Mouse (Mus musculus): ENCODE results near the gene Cd1d1. TPM values are rescaled to one million over a fixed set of nuclear protein-coding genes. Genes with fewer than 3 reads are reported as not detected.
A peak's percentile ranks its signal among the peaks of the same experiment; 100 is the strongest.

Gene Cd1d1
- total and polyA plus RNA-seq, 3 experiments, result 3.0 to 7.1 (median 6.3) TPM

DNA sequence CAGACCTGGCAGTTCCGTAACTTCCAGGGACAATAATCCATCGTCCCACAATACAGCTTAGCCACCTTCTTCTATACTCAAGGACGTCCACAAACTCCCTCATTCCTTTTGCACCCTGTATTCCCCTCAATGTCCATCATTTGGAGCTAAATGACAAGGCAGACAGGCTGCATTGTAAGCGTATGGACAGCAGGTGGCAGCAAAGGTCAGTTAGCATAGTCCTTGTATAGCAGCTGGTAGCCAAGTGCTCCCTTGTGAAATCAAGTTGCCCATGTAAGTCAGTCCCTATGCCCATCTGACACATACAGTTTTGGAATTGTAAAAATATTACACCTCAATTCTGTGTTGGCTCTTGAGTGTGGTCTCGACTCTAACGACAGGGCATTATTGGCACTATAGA, 31.6 kb upstream of the Cd1d1 start:
- no peak overlapping the region for H3K9ac ChIP-seq (ENCODE audit: insufficient read depth, low read depth)
- H3K4me2 ChIP-seq (ENCODE audit: insufficient read depth, low read depth, poor library complexity, severe bottlenecking), result no peak overlapping the region
- H3K27me3 ChIP-seq (replicated peaks), result no peaks in the 10 kb centered on the region
- H3K27ac ChIP-seq (ENCODE audit: insufficient read depth, low read depth), result no peak overlapping the region
- H3K79me2 ChIP-seq (replicated peaks; ENCODE audit: control insufficient read depth, extremely low read depth, insufficient read depth, poor library complexity, severe bottlenecking), result no peaks in the 10 kb centered on the region
- DNase-seq (ENCODE audit: extremely low read depth), result peak; percentile 73
- H3K9me3 ChIP-seq (replicated peaks; ENCODE audit: low read length), result peaks cover 5% of the 10 kb centered on the region
- no peak overlapping the region for H3K4me3 ChIP-seq (replicated peaks in 1 of 3; ENCODE audit: low read depth in 2 of 3, low read length in 2 of 3, poor library complexity in 1 of 3)
- TF ChIP-seq RAD21 (IDR thresholded peaks at IDR 0.05; ENCODE audit: low read depth, low read length), result peak; percentile 71
- TF ChIP-seq USF1 (IDR thresholded peaks at IDR 0.05; ENCODE audit: low read depth, low read length), result no peak
- TF ChIP-seq MEF2A (IDR thresholded peaks at IDR 0.05; ENCODE audit: borderline replicate concordance, low read depth, low read length), result no peak
- TF ChIP-seq POLR2A (IDR thresholded peaks at IDR 0.05; ENCODE audit: low read depth, low read length), result no peak
- no peak for TF ChIP-seq PAX5 (IDR thresholded peaks at IDR 0.05; ENCODE audit: low read length)
- TF ChIP-seq EP300 (IDR thresholded peaks at IDR 0.05; ENCODE audit: low read length), result no peak
- no peak for TF ChIP-seq MAFK (IDR thresholded peaks at IDR 0.05; ENCODE audit: insufficient replicate concordance, low read length)
- TF ChIP-seq MAZ (IDR thresholded peaks at IDR 0.05; ENCODE audit: low read depth, low read length), result no peak
- no peak for TF ChIP-seq MXI1 (IDR thresholded peaks at IDR 0.05; ENCODE audit: low read depth, low read length)
- peak; percentile 65 for TF ChIP-seq SMC3 (IDR thresholded peaks at IDR 0.05; ENCODE audit: low read depth, low read length)
- TF ChIP-seq CTCF (conservative IDR thresholded peaks at IDR 0.05 in 1 of 2, IDR thresholded peaks at IDR 0.05 in 1 of 2; ENCODE audit: low read depth in 2 of 2, low read length in 2 of 2), result peak; percentile 83 to 84
- TF ChIP-seq HCFC1 (IDR thresholded peaks at IDR 0.05; ENCODE audit: low read depth, low read length), result no peak
- TF ChIP-seq POLR2AphosphoS2 (IDR thresholded peaks at IDR 0.05; ENCODE audit: low read depth, low read length), result no peak
- no peak for TF ChIP-seq JUND (conservative IDR thresholded peaks at IDR 0.05; ENCODE audit: low read depth, low read length)
- in situ Hi-C loops (cut with MboI; ENCODE audit: low pct_ligation_motif_present, low pct_unique_long_range_greater_than_20kb, low sequenced_read_pairs), result no loop called here
- H3K4me1 ChIP-seq (ENCODE audit: control insufficient read depth in 1 of 2, insufficient read depth in 2 of 2), result peaks cover 0 to 18% of the 10 kb centered on the region in 2 experiments; a peak in 2 of 4 replicates
- dilution Hi-C loops (cut with MboI; ENCODE audit: extremely low pct_ligation_motif_present, extremely low pct_unique_long_range_greater_than_20kb, low sequenced_read_pairs), result no loop called here
- H3K36me3 ChIP-seq (replicated peaks in 1 of 2; ENCODE audit: control insufficient read depth in 1 of 2, insufficient read depth in 1 of 2, low read length in 1 of 2), result no peaks in the 10 kb centered on the region

- in situ Hi-C loops (cut with MboI; ENCODE audit: low pct_ligation_motif_present, low pct_unique_long_range_greater_than_20kb, low sequenced_read_pairs) (no loop called here), dilution Hi-C loops (cut with MboI; ENCODE audit: extremely low pct_ligation_motif_present, extremely low pct_unique_long_range_greater_than_20kb, low sequenced_read_pairs) (no loop called here)
- Histone ChIP-seq H3K27ac (ENCODE audit: insufficient read depth, low read depth) (peak overlapping the region; percentile 26; the same call in 1 of the 2 replicates), H3K4me2 (ENCODE audit: insufficient read depth, low read depth, poor library complexity, severe bottlenecking) (peak overlapping the region; percentile 61), H3K9me3 (replicated peaks; ENCODE audit: low read length) (peaks cover 2% of the 10 kb centered on the region), H3K27me3 (replicated peaks) (no peaks in the 10 kb centered on the region), H3K9ac (ENCODE audit: insufficient read depth, low read depth) (no peak overlapping the region), H3K4me3 (replicated peaks in 1 of 3; ENCODE audit: low read depth in 2 of 3, low read length in 2 of 3, poor library complexity in 1 of 3) (no peak overlapping the region), H3K36me3 (replicated peaks in 1 of 2; ENCODE audit: control insufficient read depth in 1 of 2, insufficient read depth in 1 of 2, low read length in 1 of 2) (no peaks in the 10 kb centered on the region), H3K4me1 (ENCODE audit: control insufficient read depth in 1 of 2, insufficient read depth in 2 of 2) (peaks cover 9 to 23% of the 10 kb centered on the region in 2 experiments; a peak in 3 of 4 replicates), H3K79me2 (replicated peaks; ENCODE audit: control insufficient read depth, extremely low read depth, insufficient read depth, poor library complexity, severe bottlenecking) (no peaks in the 10 kb centered on the region)
- DNase-seq (ENCODE audit: extremely low read depth), result peak; percentile 57
- TF ChIP-seq USF2 (conservative IDR thresholded peaks at IDR 0.05; ENCODE audit: low read depth, low read length), result no peak
- peak; percentile 42 for TF ChIP-seq ETS1 (conservative IDR thresholded peaks at IDR 0.05; ENCODE audit: low read depth, low read length)
- TF ChIP-seq RCOR1 (conservative IDR thresholded peaks at IDR 0.05; ENCODE audit: low read depth, low read length), result peak; percentile 49; the same call in 1 of the 2 replicates
- TF ChIP-seq IRF4 (IDR thresholded peaks at IDR 0.05; ENCODE audit: low read depth, low read length), result peak; percentile 97
- no peak for TF ChIP-seq RAD21 (IDR thresholded peaks at IDR 0.05; ENCODE audit: low read depth, low read length)
- peak; percentile 98 for TF ChIP-seq EP300 (IDR thresholded peaks at IDR 0.05; ENCODE audit: low read length)
Measured at GRCm38 (mm10) chr3:87017707-87018106, 18.5 kb upstream of the Cd1d1 start.

Data from CH12.LX (cell line).